Mouse (Mus musculus) subcutaneous adipose tissue, adult 2 months (tissue): ENCODE data around the gene Gm10718. TPM values are rescaled to one million over a fixed set of nuclear protein-coding genes. Genes with fewer than 3 reads are reported as not detected.

Experiments
- polyA plus RNA-seq: library from polyadenylated mRNA; depleted of rRNA; stranded (reverse); fragments of >200 nt; gene quantifications from 2 replicates; pipeline ENCODE4 v1.2.3, GENCODE M21; 2012; ENCODE audit warnings: low replicate concordance; rRNA removed

Gene Gm10718
- polyA plus RNA-seq = not detected in 2 replicates

GRCm38 (mm10) chr9:3023312-3023984 is at the start of gene Gm10718:
Gm10718 (plus strand) TSS chr9:3023547.

GRCm38 (mm10) chr9:3000445-3000972 is 22.8 kb upstream of the Gm10718 start, which contains the start of gene Gm10722:
Gm10722 (plus strand) TSS chr9:3000922.

DNA sequence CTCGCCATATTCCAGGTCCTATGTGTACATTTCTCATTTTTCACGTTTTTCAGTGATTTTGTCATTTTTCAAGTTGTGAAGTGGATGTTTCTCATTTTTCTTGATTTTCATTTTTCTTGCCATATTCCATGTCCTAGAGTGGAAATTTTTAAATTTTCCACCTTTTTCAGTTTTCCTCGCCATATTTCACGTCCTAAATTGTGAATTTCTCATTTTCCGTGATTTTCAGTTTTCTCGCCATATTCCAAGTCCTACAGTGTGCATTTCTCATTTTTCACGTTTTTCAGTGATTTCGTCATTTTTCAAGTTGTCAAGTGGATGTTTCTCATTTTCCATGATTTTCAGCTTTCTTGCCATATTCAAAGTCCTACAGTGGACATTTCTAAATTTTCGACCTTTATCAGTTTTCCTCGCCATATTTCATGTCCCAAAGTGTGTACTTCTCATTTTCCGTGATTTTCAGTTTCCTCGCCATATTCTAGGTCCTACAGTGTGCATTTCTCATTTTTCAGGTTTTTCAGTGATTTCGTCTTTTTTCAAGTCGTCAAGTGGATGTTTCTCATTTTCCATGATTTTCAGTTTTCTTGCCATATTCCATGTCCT is 20.5 kb upstream of the Gm10718 start, which contains the start of gene Gm11168:
Gene Gm11168, plus strand, starts transcription at position 553 of the 603 bp plus-strand sequence.

DNA sequence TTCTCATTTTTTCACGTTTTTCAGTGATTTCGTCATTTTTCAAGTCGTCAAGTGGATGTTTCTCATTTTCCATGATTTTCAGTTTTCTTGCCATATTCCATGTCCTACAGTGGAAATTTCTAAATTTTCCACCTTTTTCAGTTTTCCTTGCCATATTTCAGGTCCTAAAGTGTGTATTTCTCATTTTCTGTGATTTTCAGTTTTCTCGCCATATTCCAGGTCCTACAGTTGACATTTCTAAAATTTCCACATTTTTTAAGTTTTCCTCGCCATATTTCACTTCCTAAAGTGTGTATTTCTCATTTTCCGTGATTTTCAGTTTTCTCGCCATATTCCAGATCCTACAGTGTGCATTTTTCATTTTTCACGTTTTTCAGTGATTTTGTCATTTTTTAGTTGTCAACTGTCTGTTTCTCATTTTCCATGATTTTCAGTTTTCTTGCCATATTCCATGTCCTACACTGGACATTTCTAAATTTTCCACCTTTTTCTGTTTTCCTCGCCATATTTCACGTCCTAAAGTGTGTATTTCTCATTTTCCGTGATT is 10.5 kb upstream of the Gm10718 start, which contains the start of gene Gm10721:
Gene Gm10721, plus strand, starts transcription at position 408 of the 547 bp plus-strand sequence.

DNA sequence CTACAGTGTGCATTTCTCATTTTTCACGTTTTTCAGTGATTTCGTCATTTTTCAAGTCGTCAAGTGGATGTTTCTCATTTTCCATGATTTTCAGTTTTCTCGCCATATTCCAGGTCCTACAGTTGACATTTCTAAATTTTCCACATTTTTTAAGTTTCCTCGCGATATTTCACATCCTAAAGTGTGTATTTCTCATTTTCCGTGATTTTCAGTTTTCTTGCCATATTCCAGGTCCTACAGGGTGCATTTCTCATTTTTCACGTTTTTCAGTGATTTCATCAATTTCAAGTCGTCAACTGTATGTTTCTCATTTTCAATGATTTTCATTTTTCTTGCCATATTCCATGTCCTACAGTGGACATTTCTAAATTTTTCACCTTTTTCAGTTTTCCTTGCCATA is 8.0 kb upstream of the Gm10718 start, which contains the start of gene Gm10720:
Gene Gm10720, plus strand, starts transcription at position 301 of the 400 bp plus-strand sequence.

GRCm38 (mm10) chr9:3017108-3017507 is 6.2 kb upstream of the Gm10718 start, which contains the start of gene Gm10719:
Gm10719 (plus strand) TSS chr9:3017408.

DNA sequence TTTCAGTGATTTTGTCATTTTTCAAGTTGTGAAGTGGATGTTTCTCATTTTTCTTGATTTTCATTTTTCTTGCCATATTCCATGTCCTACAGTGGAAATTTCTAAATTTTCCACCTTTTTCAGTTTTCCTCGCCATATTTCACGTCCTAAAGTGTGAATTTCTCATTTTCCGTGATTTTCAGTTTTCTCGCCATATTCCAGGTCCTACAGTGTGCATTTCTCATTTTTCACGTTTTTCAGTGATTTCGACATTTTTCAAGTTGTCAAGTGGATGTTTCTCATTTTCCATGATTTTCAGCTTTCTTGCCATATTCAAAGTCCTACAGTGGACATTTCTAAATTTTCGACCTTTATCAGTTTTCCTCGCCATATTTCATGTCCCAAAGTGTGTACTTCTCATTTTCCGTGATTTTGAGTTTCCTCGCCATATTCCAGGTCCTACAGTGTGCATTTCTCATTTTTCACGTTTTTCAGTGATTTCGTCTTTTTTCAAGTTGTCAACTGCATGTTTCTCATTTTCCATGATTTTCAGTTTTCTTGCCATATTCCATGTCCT is 1.6 kb downstream of the Gm10718 start, which contains the start of gene Gm10717:
Gene Gm10717, plus strand, starts transcription at position 506 of the 556 bp plus-strand sequence.

DNA sequence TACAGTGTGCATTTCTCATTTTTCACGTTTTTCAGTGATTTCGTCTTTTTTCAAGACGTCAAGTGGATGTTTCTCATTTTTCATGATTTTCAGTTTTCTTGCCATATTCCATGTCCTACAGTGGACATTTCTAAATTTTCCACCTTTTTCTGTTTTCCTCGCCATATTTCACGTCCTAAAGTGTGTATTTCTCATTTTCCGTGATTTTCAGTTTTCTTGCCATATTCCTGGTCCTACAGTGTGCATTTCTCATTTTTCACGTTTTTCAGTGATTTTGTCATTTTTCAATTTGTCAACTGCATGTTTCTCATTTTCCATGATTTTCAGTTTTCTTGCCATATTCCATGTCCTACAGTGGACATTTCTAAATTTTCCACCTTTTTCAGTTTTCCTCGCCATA is 11.0 kb downstream of the Gm10718 start, which contains the start of gene Gm17535:
Gene Gm17535, plus strand, starts transcription at position 301 of the 400 bp plus-strand sequence.

DNA sequence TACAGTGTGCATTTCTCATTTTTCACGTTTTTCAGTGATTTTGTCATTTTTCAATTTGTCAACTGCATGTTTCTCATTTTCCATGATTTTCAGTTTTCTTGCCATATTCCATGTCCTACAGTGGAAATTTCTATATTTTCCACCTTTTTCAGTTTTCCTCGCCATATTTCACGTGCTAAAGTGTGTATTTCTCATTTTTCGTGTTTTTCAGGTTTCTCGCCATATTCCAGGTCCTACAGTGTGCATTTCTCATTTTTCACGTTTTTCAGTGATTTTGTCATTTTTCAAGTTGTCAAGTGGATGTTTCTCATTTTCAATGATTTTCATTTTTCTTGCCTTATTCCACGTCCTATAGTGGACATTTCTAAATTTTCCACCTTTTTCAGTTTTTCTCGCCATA is 13.2 kb downstream of the Gm10718 start, which contains the start of gene Gm10715:
Gene Gm10715, plus strand, starts transcription at position 301 of the 400 bp plus-strand sequence.

Other genes with a start within 250 kb of the Gm10718 start
- gene Gm10722, start 22.6 kb upstream of the Gm10718 start, polyA plus RNA-seq = not detected in 2 replicates
- gene Gm11168, start 20.2 kb upstream of the Gm10718 start, polyA plus RNA-seq = not detected in 2 replicates
- not detected in 2 replicates for gene Gm10721, start 10.4 kb upstream of the Gm10718 start, polyA plus RNA-seq
- gene Gm10720, start 7.9 kb upstream of the Gm10718 start, polyA plus RNA-seq = not detected in 2 replicates
- gene Gm10719, start 6.1 kb upstream of the Gm10718 start, polyA plus RNA-seq = not detected in 2 replicates
- not detected in 2 replicates for gene Gm10717, start 1.9 kb downstream of the Gm10718 start, polyA plus RNA-seq
- gene Gm17535, start 11.1 kb downstream of the Gm10718 start, polyA plus RNA-seq = not detected in 2 replicates
- not detected in 2 replicates for gene Gm10715, start 13.3 kb downstream of the Gm10718 start, polyA plus RNA-seq